Mouse (Mus musculus): ENCODE results near the gene Cdc26.

Gene Cdc26

DNA sequence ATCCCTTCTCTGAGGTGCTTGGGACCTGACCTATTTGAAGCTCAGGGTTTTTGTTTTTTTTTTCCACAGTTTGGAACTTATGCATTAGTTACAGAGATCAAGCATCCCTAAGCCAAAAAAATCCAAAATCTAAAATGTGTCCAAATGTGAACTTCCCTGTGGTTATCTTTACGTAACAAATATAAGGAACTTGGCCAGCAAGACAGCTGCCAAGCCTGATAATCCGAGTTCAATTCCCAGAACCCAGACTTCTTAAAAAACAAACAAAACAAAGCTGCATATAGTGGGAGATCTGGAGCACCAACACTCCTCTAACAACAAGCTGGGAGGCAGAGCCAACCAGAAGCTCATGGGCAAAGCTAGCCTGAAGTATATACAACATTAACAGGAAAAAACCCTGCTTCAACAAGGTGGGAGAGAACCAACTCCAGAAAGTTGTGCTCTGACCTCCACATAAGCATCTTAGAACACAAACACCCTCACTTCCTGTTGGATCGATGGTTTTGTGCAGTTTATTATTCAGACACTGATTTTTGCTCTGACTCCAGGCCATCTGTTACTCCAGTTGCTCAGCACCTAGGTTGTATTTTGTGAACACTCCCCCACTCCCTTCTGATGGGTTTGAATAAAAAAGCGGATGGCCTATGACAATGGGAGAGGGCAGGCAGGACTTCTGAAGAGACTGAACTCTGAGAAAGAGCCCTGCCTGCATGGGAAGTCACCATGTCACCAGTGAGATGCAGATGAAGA is 10.7 kb downstream of the Cdc26 start:
- no peak for DNase-seq

DNA sequence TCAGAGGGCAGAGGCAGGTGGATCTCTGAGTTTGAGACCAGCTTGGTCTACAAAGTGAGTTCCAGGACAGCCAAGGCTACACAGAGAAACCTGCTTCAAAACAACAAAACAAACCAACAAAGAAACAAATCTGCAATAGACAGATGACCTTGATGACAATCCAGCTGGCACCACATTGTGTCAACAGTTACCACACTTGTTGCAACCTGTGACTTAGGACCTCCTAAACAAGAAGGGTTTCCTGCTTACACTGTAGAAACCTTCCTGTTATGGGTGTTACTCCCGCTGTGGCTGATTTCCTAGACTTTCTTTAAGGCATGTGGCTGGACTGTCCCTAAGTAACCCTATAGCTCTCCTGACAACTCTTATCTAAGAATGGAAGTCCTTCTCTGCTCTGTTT is 12.6 kb downstream of the Cdc26 start:
- DNase-seq = no peak

DNA sequence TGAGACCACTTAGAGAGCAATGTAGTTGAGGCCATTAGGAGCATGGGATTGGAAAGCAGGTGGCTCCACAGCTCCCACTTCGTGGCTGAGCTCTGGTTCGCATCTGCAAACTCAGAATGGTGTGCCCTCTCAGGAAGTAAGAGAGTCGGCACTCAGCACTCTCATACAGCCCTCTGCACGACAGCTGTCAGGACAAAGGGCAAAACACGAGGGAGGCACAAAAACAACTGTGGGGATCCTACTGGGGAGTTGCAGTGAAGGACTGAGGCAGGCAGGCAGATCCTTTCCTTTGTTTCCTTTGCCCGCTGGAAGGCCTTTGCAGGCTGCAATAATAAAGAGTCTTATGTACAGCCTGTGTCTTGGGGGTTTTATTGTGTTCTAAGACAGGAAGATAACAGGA is 15.0 kb downstream of the Cdc26 start:
- no peak for DNase-seq

DNA sequence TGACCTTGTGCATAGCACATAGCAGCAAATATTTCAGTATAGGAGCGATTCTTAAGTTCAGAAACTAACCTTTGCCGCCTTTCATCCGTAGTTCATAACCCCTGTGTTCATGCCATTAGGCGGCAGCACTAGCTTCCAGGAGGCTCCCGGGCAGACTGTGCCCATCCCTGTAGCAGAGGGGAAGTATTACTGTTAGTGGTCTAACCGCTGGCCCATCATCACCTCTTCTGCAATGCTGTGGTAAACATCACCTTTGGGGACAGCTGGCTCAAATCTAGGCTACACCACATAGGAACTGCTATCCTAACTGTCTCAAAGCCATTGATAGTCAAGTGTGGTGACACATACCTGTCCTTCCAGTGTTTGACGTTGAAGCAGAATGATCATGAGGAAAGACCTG is 16.6 kb downstream of the Cdc26 start:
- no peak for DNase-seq

DNA sequence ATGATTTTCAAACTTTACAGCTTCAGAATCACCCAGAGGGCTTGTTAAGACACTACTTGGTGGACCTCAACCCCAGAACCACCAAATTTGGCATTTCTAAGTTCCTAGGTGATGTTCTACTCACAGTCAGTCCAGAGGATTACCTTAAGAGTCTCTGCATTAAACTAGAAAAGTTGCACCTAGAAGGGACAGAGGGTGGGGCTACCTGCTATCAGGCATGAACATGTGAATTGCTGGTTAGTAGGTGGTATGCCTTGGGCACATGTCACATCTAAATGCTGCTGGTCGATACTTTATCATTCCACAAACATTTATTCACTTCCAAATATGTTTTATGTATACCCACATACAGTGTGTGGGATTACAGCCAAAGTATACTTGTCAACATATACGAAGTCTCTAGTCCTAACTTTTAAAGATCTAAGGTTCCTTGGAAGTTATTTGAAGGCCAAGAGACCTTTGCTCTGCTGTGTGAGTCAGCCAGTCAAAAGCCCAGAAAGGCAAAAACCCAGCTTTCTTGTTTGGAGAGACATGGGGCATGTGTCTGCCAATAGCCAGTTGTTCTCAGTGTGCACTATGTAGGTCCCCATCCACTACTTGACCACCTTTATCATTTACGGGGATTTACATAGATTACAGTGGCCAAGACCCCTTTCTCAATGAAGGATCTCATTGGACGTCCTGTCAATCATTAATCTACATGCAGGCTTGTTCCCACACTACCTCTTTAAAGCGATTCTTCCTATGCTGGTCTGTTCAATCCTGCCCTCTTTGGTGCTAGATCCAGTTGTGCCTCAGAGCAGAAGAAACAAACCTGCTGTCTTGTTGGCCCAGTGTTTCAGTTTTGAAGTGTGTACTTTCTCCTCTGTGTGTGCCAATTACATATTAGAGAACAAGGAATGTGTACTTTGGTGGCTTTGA is 18.6 kb downstream of the Cdc26 start:
- no peak for DNase-seq

DNA sequence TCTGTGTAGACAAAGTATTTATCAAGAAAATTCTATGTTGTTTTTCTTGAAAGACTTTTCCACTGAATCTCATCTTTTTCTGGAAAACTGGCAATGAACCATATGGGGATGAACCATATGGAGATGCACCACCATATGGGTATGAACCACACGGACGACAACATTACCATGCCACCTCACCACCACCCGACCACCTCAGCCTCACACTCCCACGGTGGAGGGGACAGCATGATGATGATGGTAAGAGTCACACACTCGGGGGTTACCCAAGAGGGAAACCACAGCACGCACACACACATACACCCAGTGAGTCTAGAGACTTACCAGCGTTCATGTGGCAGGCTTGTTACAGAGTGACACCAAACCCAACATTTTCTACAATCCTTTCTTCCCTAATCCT is 23.0 kb downstream of the Cdc26 start:
- DNase-seq = no peak

DNA sequence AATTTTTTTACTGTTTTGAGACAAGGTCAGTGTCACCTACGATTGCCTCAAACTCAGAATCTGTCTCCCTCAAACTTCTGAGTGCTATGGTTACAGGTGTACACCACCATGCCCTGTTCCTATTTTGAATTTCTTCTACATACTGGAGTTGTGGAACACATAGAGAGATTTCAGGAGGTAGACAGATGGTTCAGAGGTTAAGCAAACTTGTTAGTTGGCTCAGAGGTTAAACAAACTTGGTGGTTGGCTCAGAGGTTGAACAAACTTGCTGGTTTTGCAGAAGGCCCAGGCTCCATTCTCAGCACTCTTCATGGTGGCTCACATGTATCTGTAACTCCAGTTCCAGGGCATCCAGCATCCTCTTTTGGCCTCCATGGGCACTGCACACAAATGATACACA is 24.3 kb downstream of the Cdc26 start:
- no peak for DNase-seq

DNA sequence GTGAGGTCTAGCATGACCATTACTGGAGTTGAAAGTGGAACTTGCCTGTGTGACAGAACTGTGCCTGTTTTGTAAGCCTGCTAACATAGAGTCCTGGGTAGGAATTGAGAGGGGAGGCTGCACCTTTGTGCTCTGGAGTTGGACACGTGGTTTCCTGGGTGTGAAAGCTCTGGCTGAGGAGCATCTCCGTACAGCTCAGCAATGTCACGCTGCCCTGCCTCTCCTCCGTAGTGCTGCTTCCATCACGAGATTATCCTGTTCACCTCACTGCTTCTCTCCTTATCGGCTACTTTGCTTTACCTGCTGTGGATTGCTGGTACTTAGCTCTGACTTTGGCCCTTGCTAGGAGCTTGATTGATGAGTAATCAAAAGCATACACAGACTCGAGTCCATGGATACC is 24.7 kb downstream of the Cdc26 start:
- no peak for DNase-seq

DNA sequence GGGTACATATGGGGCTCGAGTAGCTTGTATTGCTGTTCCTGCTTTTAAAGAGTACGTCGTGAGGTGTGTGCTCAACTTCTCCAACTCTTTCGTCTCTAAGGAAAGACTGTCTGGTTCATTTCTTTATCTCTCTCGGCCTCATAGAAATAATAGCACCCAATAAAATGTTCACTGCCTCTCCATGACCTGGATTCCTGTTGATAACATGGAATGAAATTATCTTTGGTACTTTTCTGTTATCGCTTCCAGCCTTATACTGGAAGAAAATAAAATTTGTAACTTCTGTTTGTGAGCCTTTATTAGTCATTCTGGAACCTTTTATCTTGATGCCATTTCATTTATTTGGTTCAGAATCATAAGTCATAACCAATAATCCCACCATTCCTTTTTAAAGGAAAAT is 25.2 kb downstream of the Cdc26 start:
- no peak for DNase-seq

DNA sequence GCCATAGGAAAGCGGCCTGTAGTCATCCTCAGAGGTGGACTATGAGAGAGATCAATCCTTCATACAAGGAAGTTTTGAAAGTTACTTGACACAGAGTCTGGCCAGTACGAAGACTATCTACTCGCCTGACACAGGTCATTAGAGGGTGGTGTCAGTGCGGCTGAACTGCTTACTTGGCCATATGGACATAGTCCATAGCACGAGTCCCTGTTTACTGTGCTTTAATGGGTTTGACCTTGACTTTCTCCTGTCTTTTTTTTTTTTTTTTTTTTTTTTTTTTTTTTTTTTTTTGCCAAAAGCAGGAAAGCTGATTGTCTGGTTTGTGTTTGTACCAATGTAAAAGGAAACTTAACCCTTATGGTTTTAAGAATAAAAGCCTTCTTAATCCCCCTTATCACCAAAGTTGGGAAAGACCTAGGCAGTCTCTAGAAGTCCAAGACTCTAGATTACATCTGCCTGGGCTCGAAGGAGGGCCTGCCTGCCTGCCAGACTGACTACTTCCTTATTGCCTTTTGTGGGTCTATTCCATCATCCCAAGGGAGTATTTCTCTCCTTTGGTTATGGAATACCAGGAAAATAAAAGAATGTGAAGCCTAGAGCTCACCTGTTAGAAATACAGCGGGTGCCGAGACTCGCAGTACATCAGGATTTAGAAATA is 28.6 kb downstream of the Cdc26 start:
- no peak for DNase-seq

DNA sequence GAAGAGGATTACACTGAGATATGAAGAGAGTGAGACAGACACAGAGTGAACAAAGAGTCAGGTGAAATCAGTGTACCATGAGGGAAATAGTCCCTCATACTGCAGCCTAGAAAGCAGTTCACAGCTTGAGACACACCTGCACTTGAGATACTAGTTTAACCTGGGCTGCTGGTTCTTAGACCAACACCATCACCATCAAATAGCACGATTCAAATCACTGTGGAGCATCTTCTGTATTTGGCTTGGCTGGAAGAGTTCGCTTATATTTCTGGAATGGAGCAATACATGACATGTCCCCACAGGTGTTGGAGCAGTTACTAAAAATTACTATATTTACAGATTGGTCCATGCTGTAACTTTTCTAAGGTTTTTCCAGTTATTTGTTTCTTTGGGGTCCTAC is 32.3 kb downstream of the Cdc26 start:
- no peak for DNase-seq

DNA sequence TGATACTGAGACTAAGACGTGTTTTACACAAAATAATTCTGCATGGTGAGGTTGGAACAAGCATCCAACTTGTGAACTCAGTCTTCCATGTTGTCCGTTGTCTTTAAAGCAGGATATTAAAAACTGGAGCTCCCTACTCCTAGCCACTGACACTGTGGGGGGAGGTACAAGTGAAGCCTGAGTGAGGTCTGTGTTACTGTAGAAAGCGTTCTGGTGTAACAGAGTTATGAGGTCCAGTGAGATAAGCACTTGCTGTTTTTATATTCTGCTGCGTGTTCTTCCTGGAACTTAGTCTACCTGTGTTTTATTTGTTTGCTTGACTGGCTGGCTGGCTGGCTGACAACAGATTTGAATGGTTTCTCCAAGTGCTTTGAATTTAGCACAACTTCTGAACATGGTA is 34.1 kb downstream of the Cdc26 start:
- DNase-seq = no peak

DNA sequence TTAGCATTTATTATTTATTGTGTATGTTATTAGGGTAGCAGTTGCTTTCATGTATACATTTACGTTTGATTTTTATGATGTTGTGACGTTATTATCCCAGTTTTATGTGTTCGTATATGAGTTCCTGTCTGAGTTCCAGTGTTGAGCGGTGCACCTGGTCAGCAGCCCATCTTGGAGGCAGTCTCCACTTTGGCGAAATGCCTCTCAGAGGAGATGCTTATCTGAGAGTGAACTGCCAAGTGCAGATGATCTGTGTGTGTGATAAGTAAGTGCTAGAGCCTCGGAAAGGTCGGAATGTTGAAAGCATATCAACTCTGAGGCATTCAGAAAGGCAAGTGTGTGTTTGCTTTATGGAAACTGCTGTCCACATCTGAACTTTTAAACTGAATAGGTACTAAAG is 34.8 kb downstream of the Cdc26 start:
- no peak for DNase-seq

DNA sequence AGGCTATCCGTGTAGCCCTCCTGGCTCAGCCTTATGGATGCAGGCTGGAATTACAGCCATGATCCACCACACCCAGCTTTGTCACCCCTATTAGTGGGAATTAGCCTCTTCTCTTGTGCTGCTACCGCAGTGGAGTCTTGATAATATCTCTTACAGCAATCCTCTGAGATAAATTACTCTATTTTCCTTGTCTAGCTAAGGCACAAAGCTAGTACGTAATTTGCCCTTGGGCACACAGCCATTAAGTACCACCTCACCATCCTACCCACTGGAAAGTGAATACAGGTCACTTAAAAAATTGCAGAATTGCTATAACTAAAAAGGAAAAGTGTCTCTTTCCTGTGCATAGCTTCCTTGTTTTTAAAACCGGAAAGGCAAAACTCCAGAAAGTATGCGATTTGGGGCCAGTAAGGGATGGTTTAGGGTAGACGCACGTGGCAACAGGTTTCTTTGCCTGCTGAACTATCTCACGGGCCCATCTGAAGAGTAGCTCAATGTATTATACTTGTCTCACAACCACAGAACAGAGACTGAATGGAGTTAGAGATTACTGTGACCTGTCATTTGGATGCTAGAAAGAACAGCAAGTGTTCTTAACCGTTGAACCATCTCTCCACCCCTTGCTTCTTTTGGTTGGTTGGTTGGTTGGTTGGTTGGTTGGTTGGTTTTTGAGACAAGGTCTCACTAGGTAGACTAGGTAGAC is 35.5 kb downstream of the Cdc26 start:
- no peak for DNase-seq

DNA sequence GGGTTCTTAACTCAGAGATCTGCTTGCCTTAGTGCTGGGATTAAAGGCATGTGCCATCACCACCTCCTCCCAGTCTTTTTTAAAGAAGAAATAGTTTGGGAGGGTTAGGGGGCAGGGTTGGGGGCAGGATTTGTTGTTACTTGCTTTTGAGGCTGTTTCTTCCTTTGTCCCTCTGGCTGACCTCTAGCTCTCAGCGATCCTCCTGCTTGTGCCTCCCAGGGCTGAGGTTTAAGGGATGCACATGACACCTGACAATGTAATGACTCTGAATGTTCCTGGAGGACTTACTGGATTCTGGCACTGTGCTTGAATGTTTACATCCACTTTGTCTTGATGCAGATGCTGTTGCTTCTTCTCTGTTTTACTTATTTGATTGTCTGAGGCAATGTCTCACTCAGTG is 36.0 kb downstream of the Cdc26 start:
- DNase-seq = no peak

DNA sequence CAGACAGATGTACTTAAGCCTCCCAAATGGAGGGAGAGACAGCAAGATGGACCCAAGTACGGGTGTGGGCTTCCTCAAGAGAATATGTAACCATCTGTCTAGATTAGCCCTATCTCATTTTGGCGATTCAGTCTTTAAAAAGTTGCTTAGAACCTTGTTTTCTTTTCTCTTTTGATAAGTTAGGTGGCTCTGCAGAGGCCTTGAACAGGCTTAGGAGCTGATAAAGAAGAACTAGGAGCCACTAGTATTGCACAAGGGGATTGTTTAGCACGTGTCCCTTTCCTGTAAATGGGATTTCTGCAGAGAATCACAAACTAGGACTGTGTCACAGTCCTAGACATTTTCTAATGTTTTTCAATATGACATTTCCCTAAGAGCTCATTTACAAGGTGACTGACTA is 39.4 kb downstream of the Cdc26 start:
- DNase-seq = no peak

DNA sequence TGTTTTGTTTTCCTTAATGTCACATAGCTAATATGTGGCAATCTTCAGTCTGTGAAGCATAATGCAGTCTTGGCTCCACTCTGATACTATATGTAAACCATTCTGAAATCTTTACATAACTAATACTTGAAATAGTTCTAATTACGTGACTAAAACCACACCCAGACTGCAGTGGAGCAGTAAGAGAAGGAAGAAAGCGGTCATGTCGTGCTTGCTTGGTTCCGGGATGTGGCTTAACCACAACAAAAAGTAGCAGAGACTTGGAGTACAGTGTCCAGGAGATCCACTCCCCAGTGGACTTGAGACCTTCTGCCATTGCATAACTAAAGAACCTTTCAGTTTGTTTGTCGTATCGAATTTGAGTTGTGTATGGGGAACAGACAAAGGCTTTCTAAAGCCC is 40.9 kb downstream of the Cdc26 start:
- no peak for DNase-seq

DNA sequence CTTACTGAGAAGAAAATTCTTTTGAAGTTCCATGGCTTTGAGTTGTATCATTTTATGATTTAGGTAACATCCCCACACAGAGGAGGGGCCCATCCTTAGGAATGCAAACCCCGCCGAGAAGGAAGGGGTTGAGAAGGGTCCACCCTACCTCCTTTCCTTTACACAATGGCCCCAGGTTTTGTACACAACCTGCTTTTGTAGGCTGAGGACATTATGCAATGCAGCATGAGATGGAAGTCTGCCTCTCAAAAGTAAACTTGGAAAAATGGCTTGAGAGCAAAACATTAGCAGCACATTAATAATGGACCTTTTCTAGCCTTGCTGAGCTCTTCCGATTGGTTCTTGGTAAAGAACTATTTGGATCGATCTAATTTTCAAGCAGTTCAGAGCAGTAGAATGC is 42.2 kb downstream of the Cdc26 start:
- DNase-seq = no peak

DNA sequence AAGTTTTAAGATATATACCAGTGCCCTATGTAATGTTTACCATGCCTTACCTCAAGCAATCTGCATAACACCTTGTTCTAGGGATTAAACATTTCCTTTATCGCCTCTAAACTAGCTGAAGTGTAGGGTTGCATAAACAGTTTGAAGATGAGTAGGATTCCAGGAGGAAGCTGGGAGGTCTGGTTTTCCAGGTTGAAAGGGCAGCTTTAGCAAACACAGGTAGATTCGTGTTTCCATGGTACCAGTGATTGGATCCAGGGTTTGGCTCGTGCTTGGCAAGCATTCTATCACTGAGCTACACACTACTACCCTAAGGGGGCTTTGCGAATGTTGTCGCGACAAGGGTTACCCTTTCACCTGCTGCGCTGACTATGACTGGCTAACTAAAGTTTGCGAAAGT is 44.1 kb downstream of the Cdc26 start:
- no peak for DNase-seq

DNA sequence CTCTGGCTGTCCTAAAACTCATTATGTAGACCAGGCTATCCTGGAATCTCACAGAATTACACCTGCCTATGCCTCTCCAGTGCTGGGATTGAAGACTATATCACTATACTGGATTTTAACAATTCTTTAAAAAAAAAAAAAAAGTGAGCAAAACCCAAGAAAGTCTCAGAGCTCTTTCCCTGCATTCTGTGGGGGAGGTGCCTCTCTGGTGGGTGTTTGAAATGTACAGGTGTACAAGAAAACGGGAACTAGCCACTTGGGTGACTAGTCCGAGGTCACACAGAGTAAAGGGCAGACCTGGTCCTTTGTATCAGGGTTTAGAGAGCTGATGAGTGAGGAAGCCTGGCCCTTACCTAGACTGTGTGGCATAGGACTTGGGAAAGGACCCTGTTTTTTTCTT is 46.0 kb downstream of the Cdc26 start:
- DNase-seq = no peak

DNA sequence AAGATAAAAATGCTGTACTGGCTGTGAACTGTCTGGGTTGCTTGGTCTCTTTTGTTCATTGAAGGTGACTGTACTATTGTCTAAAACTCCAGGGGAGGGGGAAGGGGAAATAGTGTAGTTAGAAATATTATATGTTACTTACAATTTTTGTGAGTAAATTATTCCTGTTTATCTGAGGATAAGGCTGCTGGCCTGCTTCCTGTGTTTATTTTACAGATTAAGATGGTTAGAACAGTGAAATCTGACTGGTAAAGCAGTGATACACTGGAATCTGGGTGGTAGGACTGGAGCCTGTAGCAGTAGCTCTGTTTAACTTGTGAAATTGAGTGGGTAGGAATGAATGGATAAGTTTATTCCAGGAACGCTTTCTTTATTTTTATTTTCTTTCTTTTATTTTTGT is 46.4 kb downstream of the Cdc26 start:
- DNase-seq = no peak

DNA sequence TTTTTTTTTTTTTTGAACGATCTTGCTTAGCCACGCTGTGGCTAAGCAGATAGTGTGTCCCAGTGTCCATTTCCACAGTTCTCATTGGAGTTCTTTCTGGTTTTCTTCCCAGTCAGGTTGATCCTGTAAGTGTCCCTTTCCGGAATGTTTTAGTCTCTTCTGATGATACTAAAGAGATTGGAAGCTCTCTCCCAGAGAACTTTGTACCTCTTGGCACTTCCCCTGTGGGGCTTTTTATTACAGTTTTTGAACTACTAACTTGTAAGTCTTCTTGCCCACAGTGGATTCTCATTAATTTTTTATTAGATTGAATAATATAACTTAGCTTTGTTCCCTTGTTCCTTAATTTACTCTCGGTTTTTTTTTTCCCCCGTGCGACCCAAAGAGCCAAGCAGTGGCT is 46.9 kb downstream of the Cdc26 start:
- no peak for DNase-seq

DNA sequence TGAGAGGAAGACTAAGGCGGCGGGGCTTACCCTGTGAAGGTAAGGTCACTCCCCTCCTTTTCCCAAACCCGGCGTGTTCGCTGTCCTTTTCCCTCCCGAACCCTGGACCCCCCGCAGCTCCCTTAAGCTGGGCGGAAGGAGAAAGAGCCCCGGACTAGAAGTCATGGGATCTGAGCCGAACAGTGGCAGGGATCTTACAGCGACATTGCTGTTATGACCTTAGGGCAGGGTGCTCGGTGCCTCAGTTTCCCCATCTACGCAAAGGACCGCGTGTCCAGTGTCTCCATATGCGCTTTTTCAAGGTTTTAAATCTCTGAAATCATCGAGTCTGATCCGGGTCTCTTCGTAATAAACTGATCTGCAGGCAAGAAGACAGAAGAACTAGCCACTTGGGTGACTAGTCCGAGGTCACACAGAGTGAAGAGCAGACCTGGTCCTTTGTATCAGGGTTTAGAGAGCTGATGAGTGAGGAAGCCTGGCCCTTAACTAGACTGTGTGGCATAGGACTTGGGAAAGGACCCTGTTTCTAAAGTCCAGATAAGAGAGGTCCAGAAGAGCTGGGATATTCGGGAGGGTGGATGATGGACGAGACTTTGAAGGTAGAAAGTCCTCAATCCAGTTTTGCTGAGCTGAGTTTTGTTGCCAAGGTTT is 47.5 kb downstream of the Cdc26 start:
- DNase-seq = no peak
